Mouse (Mus musculus): ENCODE measurements around the gene Uaca. TPM values are rescaled to one million over a fixed set of nuclear protein-coding genes. Genes with fewer than 3 reads are reported as not detected.

The Uaca gene
- total and polyA plus RNA-seq, 3 experiments, result 0.17 to 0.34 TPM; not detected in 1

GRCm38 (mm10) chr9:60886431-60887371 lies 92.4 kb downstream of the Uaca start:
- no peaks in the 10 kb centered on the region for H3K36me3 ChIP-seq (replicated peaks in 1 of 2; ENCODE audit: control insufficient read depth in 1 of 2, insufficient read depth in 1 of 2, low read length in 1 of 2)
- H3K4me3 ChIP-seq (replicated peaks in 1 of 3; ENCODE audit: low read depth in 2 of 3, low read length in 2 of 3, poor library complexity in 1 of 3), result no peak overlapping the region
- dilution Hi-C loops (cut with MboI; ENCODE audit: extremely low pct_ligation_motif_present, extremely low pct_unique_long_range_greater_than_20kb, low sequenced_read_pairs) (no loop called here), in situ Hi-C loops (cut with MboI; ENCODE audit: low pct_ligation_motif_present, low pct_unique_long_range_greater_than_20kb, low sequenced_read_pairs) (no loop called here)
- no peaks in the 10 kb centered on the region for H3K79me2 ChIP-seq (replicated peaks; ENCODE audit: control insufficient read depth, extremely low read depth, insufficient read depth, poor library complexity, severe bottlenecking)
- peaks cover 4% of the 10 kb centered on the region for H3K9me3 ChIP-seq (replicated peaks; ENCODE audit: low read length)
- no peak overlapping the region for H3K27ac ChIP-seq (ENCODE audit: insufficient read depth, low read depth)
- peaks cover 2% of the 10 kb centered on the region for H3K27me3 ChIP-seq (replicated peaks)
- no peak overlapping the region for H3K9ac ChIP-seq (ENCODE audit: insufficient read depth, low read depth)
- DNase-seq (ENCODE audit: extremely low read depth), result no peak
- peaks cover 0 to 12% of the 10 kb centered on the region in 2 experiments; a peak in 2 of 4 replicates for H3K4me1 ChIP-seq (ENCODE audit: control insufficient read depth in 1 of 2, insufficient read depth in 2 of 2)
- TF ChIP-seq ZNF384 (IDR thresholded peaks at IDR 0.05; ENCODE audit: low read depth, low read length), result 0 out of 2 replicates have a peak, but pooled peaks have one; percentile 25
- TF ChIP-seq MAZ (IDR thresholded peaks at IDR 0.05; ENCODE audit: low read depth, low read length), result no peak
- H3K4me2 ChIP-seq (ENCODE audit: insufficient read depth, low read depth, poor library complexity, severe bottlenecking), result no peak overlapping the region

- Histone ChIP-seq H3K4me1 (ENCODE audit: control insufficient read depth in 1 of 2, insufficient read depth in 2 of 2) (peaks cover 0 to 12% of the 10 kb centered on the region in 2 experiments; a peak in 2 of 4 replicates), H3K27ac (ENCODE audit: insufficient read depth, low read depth) (no peak overlapping the region), H3K9me3 (replicated peaks; ENCODE audit: low read length) (peaks cover 4% of the 10 kb centered on the region), H3K4me3 (replicated peaks in 1 of 3; ENCODE audit: low read depth in 2 of 3, low read length in 2 of 3, poor library complexity in 1 of 3) (no peak overlapping the region), H3K4me2 (ENCODE audit: insufficient read depth, low read depth, poor library complexity, severe bottlenecking) (no peak overlapping the region), H3K9ac (ENCODE audit: insufficient read depth, low read depth) (no peak overlapping the region), H3K79me2 (replicated peaks; ENCODE audit: control insufficient read depth, extremely low read depth, insufficient read depth, poor library complexity, severe bottlenecking) (no peaks in the 10 kb centered on the region), H3K36me3 (replicated peaks in 1 of 2; ENCODE audit: control insufficient read depth in 1 of 2, insufficient read depth in 1 of 2, low read length in 1 of 2) (no peaks in the 10 kb centered on the region), H3K27me3 (replicated peaks) (peaks cover 2% of the 10 kb centered on the region)
- in situ Hi-C loops (cut with MboI; ENCODE audit: low pct_ligation_motif_present, low pct_unique_long_range_greater_than_20kb, low sequenced_read_pairs), result no loop called here
- DNase-seq (ENCODE audit: extremely low read depth), result peak; percentile 15
- peak; percentile 16 to 41; a peak in 3 of 4 replicates for TF ChIP-seq CTCF (conservative IDR thresholded peaks at IDR 0.05 in 1 of 2, IDR thresholded peaks at IDR 0.05 in 1 of 2; ENCODE audit: low read depth in 2 of 2, low read length in 2 of 2)
- TF ChIP-seq SMC3 (IDR thresholded peaks at IDR 0.05; ENCODE audit: low read depth, low read length), result no peak
- dilution Hi-C loops (cut with MboI; ENCODE audit: extremely low pct_ligation_motif_present, extremely low pct_unique_long_range_greater_than_20kb, low sequenced_read_pairs), result no loop called here
Measured at GRCm38 (mm10) chr9:60887389-60887811, 93.1 kb downstream of the Uaca start.

GRCm38 (mm10) chr9:60893511-60893910 lies 99.2 kb downstream of the Uaca start:
- no peak for TF ChIP-seq POLR2A (IDR thresholded peaks at IDR 0.05; ENCODE audit: low read depth, low read length)
- TF ChIP-seq KAT2A (IDR thresholded peaks at IDR 0.05; ENCODE audit: insufficient replicate concordance, low read length), result no peak
- TF ChIP-seq ZC3H11A (IDR thresholded peaks at IDR 0.05; ENCODE audit: low read depth, low read length), result no peak
- no peak for TF ChIP-seq NRF1 (IDR thresholded peaks at IDR 0.05; ENCODE audit: low read depth, low read length)
- Histone ChIP-seq H3K4me2 (ENCODE audit: insufficient read depth, low read depth, poor library complexity, severe bottlenecking) (peak overlapping the region; percentile 35; the same call in 1 of the 2 replicates), H3K9ac (ENCODE audit: insufficient read depth, low read depth) (no peak overlapping the region), H3K4me1 (ENCODE audit: control insufficient read depth in 1 of 2, insufficient read depth in 2 of 2) (peaks cover 10 to 43% of the 10 kb centered on the region in 2 experiments), H3K36me3 (replicated peaks in 1 of 2; ENCODE audit: control insufficient read depth in 1 of 2, insufficient read depth in 1 of 2, low read length in 1 of 2) (no peaks in the 10 kb centered on the region), H3K27me3 (replicated peaks) (peaks cover 17% of the 10 kb centered on the region), H3K4me3 (replicated peaks in 1 of 3; ENCODE audit: low read depth in 2 of 3, low read length in 2 of 3, poor library complexity in 1 of 3) (no peak overlapping the region), H3K9me3 (replicated peaks; ENCODE audit: low read length) (no peaks in the 10 kb centered on the region), H3K79me2 (replicated peaks; ENCODE audit: control insufficient read depth, extremely low read depth, insufficient read depth, poor library complexity, severe bottlenecking) (no peaks in the 10 kb centered on the region), H3K27ac (ENCODE audit: insufficient read depth, low read depth) (no peak overlapping the region)
- in situ Hi-C loops (cut with MboI; ENCODE audit: low pct_ligation_motif_present, low pct_unique_long_range_greater_than_20kb, low sequenced_read_pairs), result no loop called here
- dilution Hi-C loops (cut with MboI; ENCODE audit: extremely low pct_ligation_motif_present, extremely low pct_unique_long_range_greater_than_20kb, low sequenced_read_pairs), result no loop called here
- DNase-seq (ENCODE audit: extremely low read depth), result peak; percentile 61
